Mouse (Mus musculus): ENCODE data around the gene Krt27.

The Krt27 gene

DNA sequence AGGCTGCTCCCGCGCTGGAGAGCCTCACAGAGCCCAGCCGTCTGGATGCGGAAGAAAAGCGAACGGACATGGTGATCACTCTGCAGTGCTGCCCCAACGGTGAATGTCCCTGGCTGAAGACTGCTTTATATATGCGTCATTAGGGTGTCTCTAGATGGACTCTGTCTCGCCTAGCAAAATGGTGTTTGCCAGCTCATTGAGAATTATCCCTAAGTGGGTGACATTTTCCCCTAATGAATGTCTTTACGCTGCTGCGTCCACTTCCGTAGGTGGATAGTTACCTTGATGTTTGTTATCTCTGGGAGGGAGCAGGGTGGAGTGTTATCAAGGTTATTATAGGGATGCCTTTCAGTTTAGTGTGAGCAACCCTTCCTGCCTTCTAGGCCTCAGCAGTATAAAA is at the start of gene Krt27:
Gene Krt27, minus strand, starts transcription at position 101 of the 400 bp plus-strand sequence.
- DNase-seq (ENCODE audit: low spot score in 2 of 2) = no peak

DNA sequence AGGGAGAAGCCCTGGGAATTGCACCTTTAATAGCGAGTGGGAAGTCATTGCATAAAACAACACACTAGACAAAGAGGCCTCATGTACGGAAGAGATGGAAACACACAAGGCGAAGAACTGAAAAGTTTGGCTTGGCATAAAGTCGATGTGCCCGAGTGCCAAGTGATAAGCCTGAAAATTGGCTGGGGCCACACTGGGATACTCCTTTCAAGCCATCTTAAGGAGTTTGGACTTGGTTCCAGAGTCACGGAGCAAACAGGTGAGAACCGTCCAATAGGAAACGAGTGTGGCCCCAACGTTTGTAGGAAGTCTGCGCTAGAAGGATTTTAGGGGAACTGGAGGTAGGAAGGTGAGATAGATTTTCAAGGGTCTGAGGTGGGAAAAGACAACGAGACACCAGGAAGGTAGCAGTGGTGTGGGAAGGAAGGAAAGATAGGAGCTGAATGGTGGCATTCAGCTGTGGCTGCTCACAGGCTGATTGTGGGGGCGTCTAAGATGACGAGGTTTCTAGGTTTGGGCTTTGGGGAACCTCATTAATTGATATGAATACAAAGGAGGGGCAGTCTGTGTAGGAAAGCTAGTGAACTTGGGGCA is 49.1 kb upstream of the Krt27 start:
- no peak for DNase-seq (ENCODE audit: low spot score in 2 of 2)

DNA sequence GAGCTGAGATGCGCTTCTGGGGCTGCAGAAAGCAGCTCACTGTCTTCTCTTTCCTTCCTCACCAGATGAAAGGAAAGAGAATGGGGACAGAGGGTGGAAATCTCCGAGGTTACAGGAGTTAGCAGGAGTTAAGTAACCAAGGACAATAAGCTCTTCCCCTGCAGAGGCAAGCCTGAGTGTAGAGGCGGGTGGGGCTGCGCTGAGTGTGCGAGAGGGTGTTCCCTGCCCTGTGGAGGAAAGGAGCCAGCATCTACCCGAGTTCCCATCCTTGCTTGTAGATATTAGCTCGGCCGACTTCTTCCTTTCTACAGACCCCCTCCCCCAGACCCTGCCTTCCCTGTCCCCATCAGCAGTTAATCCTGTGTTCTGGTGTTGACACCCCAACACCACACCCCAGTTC is 47.9 kb upstream of the Krt27 start:
- DNase-seq (ENCODE audit: low spot score in 2 of 2) = no peak

DNA sequence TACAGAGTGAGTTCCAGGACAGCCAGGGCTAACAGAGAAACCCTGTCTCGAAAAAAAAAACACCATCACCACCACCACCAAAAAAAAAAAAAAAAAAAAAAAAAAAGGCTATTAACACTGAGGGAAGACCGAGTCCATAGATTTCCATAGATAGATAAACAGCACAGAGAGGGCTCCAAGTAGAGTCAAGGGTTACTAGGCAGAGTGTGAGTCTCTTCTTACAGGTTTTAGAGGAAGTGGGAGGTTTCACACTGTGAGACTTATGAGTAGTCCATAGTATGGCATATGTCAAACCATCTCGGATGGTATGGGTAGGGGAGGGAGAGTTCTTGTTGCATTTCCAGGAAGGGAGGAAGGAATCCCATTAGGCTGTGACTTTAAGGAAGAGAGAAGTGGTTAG is 47.2 kb upstream of the Krt27 start:
- DNase-seq (ENCODE audit: low spot score in 2 of 2) = no peak

DNA sequence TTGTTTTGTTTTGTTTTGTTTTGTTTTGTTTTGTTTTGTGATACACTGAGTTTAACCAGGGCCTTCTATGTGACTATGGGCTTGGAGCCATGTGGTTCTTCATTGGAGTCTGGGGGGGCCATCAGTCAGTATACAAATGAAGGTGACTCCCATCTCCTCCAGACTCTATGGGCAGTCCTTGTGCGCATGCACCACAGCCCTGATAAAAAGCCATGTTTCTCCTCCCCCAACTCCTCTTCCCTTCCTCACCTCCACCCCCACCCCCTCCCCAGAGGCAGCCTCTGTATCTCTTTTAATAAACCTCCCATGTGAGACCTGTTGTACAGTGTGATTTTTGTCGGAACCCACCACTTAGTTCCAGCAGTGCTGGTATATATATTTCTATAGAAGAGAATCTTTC is 45.8 kb upstream of the Krt27 start:
- DNase-seq (ENCODE audit: low spot score in 2 of 2) = no peak

DNA sequence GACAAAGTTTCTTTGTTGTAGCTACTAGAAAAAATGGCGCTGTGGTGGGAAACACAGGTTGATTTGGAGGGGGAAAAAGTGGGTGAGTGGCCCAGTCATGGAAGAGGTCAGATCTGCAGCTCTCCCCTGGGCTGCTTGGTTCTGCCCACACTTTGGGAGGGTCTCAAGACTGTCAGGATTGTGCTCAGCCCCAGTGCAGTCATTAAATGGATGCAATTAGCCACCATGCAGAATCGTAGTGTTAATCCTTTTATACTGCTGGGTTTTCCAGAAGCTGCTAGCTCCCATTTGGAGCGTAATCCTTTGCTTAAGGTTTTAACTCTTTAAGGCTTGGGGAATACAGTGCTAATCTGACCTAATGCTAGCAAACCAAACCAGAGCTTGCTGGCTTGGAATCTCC is 45.1 kb upstream of the Krt27 start:
- DNase-seq (ENCODE audit: low spot score in 2 of 2) = no peak

DNA sequence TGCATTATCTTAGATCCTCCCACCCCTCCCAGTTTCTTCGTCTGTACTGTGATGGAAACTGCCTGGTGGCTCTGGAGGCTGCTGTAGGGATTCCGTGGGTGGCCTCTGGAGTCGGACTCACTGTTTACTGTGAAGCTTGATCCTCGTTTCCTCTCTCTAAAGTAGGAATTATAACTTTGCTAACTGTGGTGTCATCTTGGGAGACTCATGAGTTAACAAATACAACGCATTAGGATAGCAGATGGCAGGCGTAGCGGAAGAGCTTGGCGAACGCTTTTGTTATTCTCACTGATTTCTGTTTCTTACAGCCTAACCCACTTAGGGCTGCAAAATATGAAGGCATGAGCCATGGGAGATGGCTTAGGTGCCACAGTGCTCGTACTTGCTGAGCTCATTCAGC is 41.6 kb upstream of the Krt27 start:
- no peak for DNase-seq (ENCODE audit: low spot score in 2 of 2)

DNA sequence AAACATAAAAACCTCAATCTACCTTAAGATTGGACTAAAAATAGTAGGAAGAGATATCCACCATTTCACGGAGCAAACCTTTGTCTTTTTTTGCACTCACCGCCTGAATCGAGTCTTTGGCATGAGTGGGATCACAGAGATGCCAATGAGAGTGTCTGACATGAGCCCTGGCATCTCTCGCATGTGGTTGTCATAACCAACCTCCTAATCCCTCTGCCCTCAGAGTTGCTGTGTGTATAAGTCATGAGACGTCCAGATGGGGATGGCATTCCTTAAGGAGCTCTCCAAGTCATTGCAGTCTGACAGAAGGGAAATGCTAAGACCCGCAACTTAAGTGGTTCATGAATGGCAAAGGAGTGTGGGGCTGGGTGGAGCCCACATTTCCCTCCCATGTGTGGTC is 40.5 kb upstream of the Krt27 start:
- DNase-seq (ENCODE audit: low spot score in 2 of 2) = no peak

DNA sequence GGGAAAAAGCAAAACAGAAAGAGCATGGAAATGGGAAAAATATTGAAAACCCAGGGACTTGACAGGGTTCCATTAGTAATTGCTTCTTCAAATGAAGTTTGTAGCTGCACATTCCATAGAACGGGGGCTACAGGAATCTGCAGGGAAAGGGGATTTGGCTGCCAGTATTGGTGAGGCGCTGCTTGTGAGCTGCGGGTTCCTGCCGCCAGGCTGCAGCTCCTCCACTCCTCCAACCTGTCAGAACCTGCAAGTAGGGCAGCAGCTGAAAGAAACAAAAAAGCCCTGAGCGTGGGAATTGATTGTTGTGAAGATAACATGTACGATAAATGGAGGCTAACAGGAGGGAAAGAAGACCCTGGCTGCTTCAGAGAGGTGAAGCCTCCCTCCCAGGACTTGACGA is 40.0 kb upstream of the Krt27 start:
- DNase-seq (ENCODE audit: low spot score in 2 of 2) = peak; percentile 14 to 16

DNA sequence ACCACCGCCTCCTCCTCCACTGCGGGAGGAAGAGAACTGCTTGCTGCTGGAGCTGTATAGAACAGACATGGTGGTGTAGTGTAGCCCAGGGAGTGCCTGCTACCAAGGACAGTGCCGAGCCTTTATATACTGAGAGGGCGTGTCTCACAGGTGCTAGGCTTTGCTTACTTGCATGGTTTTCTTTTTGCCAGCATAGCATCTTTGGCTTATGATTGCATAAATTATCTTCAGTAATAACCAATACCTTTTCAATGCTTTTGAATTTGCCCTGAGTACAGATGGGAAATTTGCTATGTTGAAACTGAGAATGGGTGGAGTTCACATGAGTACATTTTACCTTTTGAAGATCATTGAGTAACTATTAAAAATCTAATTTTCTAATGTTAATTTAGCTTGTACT is 38.4 kb upstream of the Krt27 start, which contains the start of gene Krt10:
Gene Krt10, minus strand, starts transcription at position 101 of the 400 bp plus-strand sequence.
- DNase-seq (ENCODE audit: low spot score in 2 of 2) = no peak

DNA sequence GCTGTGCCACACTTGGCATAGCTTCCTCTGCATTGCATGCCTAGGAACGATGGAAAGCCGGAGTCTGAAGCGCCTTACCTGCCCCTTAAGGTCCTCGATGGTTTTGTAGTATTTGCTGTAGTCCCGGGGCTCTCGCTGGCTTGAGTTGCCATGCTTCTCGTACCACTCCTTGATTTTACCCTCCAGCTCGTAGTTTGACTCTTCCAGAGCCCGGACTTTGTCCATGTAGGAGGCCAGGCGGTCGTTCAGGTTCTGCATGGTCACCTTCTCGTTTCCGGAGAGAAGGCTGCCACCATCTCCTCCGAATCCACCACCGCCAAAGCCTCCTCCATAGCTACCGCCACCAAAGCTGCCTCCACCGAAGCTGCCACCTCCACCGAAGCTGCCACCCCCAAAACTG is 37.8 kb upstream of the Krt27 start:
- no peak for DNase-seq (ENCODE audit: low spot score in 2 of 2)

DNA sequence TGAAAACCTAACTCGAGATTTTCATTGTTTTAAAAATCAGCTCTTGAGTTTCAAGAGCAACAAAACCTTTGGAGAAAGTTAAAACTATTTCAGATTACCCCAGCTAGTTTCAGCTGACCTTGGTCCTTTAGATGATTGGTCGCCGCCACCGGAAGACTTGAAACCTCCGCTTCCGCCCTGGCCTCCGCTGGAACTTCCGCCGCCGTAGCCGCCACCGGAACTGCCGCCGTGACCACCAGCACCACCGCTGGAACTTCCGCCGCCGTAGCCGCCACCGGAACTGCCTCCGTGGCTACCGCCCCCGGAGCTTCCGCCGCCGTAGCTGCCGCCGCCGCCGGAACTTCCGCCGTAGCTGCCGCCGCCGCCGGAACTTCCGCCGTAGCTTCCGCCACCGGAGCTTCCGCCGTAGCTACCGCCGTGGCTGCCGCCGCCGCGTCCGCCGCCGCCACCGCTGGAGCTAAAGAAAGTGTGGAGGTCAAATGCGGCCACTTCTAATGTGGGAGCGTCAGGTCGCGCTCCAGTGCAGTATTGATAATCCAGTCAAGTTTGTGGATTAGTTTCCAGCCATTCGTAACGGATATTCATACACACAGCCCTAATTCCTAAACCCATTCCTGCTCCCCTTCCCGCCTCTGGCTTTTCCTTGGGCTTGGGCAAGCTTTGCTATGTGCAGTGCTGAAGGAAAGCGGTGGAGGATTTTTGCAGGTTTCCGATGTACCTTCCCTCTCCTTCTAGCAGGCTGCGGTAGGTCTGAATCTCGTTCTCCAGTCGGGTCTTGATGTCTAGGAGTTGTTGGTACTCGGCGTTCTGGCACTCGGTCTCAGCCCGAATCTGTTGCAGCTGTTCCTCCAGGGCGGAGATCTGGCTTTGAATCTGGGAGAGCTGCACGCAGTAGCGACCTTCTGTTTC is 35.2 kb upstream of the Krt27 start:
- peak; percentile 81 to 93 for DNase-seq (ENCODE audit: low spot score in 2 of 2)

DNA sequence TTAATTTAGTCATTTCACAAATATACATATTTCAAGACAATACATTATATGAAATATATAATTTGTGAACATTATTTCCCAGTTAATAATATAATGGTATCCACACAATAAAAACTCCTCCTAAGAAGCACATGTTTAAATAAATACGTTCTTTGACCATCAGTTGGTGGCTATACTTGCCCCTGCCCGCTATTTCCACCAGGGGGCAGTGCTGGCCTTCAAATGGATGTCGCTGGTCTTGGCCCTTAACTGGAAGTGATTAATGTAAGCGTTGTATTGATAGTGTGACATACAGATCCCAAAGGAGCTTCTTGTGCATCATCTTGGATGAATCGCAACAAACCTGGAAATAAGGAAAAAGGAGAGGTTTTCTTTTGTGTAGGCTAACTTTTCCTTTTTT is 28.7 kb upstream of the Krt27 start:
- peak; percentile 70 to 75 for DNase-seq (ENCODE audit: low spot score in 2 of 2)

DNA sequence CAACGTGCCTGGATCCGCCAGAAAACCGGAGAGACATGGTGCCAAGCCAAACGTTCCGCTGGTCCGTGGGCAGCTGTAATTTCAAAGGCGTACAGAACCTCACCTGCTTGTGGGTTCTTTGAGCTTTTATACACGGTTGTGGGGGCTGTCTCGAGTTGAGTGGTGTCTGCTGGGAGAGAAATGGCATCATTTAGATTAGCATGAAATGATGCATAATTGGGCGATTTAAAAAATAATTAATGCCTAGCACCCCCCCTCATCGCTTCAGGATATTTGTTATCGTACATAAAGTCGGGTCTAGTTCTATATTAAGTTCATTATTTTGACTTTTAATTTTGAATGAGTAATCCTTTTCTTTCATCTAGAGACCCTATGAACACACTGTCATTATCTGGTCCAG is 23.9 kb upstream of the Krt27 start, which contains the start of gene Krt28:
Gene Krt28, minus strand, starts transcription at position 101 of the 400 bp plus-strand sequence.
- DNase-seq (ENCODE audit: low spot score in 2 of 2) = no peak

DNA sequence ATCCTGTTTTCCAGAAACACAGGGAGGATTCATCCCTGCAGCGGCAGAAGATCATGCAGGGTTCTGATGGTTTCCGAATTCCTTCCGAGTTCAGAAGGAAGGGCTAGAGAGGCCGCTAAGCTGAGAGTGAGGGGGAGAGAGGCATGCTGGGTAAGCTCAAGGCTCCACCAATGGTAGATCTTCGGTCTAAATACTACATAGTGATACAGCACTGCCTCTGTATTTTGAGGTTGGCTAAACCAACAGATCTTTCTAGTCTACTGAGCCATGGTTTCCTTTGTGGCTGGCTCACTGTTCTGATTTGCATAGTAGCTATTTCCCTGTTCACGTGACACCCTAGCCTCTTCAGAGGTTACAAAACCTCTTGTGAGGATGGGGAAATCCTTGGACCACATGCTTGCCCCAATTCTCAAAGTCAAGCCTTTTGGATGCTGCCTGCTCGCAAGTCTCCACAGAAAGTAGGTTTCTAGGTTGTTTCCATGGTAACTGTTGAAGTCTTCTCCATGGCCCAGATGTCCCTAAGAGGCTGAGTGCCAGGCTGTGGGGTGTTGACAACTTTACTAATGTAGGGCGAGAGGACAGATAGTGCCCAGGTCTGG is 19.0 kb upstream of the Krt27 start:
- DNase-seq (ENCODE audit: low spot score in 2 of 2) = no peak

DNA sequence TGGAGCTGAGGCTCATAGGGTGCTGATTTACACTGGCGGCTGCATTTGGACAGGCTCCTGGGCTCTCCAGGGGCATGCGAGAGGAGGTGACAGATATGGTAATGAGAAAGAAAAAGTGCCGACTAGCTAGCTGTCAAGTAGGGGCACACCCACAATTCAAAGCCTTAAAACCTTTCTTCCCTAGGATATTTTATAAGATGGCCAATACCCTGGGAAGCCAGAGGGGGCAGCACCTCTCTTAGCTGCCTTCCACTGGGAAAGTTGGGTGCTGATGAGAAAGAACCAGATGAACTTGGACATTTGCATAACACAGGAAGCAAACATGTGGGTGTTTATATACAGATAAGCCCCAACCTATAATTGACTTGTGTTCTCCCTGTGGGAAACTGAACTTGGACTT is 18.3 kb upstream of the Krt27 start:
- DNase-seq (ENCODE audit: low spot score in 2 of 2) = no peak

DNA sequence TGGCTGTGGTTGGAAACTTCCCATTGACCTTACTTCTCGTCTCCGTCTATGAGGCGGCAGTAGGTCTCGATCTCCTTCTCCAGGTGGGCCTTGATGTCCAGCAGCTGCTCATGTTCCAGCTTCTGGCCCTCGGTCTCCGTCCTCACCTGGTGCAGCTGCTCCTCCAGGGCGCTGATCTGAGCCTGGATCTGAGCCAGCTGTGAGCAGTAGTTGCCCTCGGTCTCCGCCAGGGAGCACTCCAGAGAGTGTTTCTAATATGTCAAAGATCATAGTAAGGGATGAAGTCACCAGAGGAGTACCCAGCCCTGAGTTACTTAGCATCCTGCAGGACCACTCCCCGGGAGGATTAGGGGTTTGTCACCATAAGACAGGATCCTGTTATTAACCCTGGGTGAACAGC is 15.9 kb upstream of the Krt27 start:
- DNase-seq (ENCODE audit: low spot score in 2 of 2) = no peak

DNA sequence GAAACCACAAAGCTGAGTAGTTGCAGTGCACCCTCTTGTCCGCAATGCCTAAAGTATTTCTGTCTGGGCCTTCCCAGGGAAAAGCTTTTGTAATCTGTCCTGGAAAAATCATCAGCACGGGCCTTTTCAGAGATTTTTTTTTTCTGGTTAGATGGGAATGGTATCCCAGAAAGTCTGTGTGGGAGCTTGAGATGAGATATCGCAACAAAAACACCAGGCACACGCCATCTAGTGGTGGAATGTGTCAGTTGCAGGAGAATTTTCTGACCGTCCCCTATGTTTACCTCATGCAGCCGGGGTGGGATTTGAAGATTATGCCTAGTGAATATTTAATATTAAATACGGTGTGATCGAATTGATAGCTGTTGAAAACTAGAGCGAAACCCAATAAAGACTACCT is 13.5 kb upstream of the Krt27 start:
- DNase-seq (ENCODE audit: low spot score in 2 of 2) = no peak

DNA sequence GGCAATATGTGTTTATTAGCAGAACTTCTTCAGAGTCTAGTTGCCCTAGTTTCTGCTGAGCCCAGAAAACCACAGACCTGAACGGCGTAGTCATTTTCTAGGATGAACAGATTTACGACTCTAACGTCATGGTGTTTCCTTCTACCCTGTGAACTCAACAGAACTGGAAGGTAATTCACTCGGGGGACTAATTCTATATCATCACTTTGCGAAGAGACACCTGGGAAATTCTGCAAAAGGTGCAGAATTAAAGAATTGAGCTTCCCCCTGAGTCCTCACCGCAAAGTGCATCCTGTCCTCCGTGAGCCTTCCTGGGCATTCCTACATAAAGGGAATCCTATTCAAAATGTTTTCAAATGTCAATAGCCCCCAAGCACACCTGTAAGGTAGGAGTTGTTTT is 10.5 kb upstream of the Krt27 start:
- DNase-seq (ENCODE audit: low spot score in 2 of 2) = no peak

DNA sequence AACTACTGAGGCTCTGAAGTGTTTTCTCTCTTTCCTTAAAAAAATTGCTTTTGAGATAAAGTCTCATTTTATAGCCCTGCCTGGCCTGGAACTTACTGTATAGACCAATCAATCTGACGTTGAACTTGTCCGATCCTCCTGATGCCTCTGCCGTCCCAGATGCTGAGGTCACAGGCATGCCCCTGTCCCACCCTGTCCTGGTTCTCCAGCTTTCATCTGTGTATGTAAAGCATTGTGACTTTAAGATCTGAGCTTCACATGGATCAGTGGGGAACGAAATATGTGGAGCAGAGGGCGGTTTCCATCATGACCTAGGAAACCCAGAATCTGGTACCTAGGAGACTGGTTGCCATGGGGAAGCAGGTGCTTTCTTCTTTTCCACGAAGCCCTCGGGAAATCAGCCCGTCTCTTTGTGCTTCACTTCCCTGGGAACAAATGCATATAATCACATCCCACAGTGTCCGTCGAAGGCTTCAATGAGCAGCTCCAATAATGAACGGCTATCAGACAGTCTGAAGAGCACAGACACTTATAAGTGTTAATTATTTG is 11.5 kb downstream of the Krt27 start:
- no peak for DNase-seq (ENCODE audit: low spot score in 2 of 2)

DNA sequence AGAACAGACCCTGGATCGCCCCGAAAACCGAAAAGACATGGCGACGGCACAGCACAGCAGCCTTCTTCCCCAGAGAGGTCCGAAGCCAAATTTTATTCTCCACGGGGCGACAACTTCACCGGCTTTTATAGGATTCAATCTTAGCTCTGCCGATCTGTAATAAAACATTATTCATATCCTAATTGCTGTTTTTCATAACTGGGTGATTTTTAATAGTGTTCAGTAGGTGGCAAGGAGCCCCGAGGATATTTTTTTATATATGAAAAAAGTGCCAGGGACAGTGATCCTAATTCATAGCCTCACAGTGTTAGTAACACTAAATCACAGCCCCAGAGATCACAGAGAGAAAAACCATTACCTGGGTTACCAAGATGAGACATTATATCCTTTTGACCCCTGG is 13.0 kb downstream of the Krt27 start, which contains the start of gene Krt26:
Gene Krt26, minus strand, starts transcription at position 101 of the 400 bp plus-strand sequence.
- DNase-seq (ENCODE audit: low spot score in 2 of 2) = no peak

DNA sequence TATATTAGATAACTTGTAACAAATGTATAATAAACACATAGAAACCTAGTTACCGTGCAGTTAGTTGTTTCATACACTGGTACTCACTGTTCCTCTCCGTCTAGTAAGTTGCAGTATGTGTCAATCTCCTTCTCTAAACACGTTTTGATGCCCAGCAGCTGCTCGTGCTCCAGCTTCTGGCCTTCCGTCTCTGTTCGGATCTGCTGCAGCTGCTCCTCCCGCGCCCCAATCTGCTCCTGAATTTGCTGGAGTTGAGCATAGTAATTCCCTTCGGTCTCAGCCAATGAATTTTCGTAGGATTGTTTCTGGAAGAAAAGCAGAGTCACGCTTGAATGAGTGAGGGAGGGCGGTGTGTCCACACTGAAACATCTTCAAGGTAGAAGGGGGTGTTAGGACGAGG is 17.5 kb downstream of the Krt27 start:
- no peak for DNase-seq (ENCODE audit: low spot score in 2 of 2)

Data from urinary bladder, postnatal 36 days (tissue).